Mouse (Mus musculus) kidney, adult 2 months (tissue): Measurements from ENCODE around the gene Smarca2. TPM values are rescaled to one million over a fixed set of nuclear protein-coding genes. Genes with fewer than 3 reads are reported as not detected.
A peak's percentile ranks its signal among the peaks of the same experiment; 100 is the strongest.

Experiments used
- DNase-seq: peaks from one replicate; pipeline ENCODE4 v3.0.0; 2021
- H3K27ac ChIP-seq: fragments of 200-500 bp; 2 replicates; pipeline ENCODE4 v1.5.1; 2012; ENCODE audit warnings: low read depth, low read length, control low read depth, inconsistent platforms; ENCODE audit not compliant: insufficient read depth
- H3K27me3 ChIP-seq: fragments of 200-500 bp; replicated peaks from 2 replicates; pipeline ENCODE4 v1.6.1; 2012; ENCODE audit warnings: mild to moderate bottlenecking, moderate library complexity, low read length, inconsistent platforms; ENCODE audit not compliant: control insufficient read depth, insufficient read depth
- H3K36me3 ChIP-seq: fragments of 200-500 bp; 2 replicates; pipeline ENCODE4 v1.6.1; 2012; ENCODE audit warnings: mild to moderate bottlenecking, moderate library complexity, low read length, inconsistent platforms; ENCODE audit not compliant: control insufficient read depth, insufficient read depth
- H3K4me1 ChIP-seq: fragments of 200-500 bp; 2 replicates; pipeline ENCODE4 v1.6.1; 2011; ENCODE audit warnings: low read length; ENCODE audit not compliant: control insufficient read depth, insufficient read depth
- H3K4me3 ChIP-seq: fragments of 200-500 bp; 2 replicates; pipeline ENCODE4 v1.5.1; 2011; ENCODE audit warnings: mild to moderate bottlenecking, low read depth, low read length, control low read depth; ENCODE audit not compliant: insufficient read depth
- CTCF ChIP-seq: fragments of 200-500 bp; conservative IDR thresholded peaks from 2 replicates; pipeline ENCODE4 v1.5.1; 2011; ENCODE audit warnings: low read depth, mild to moderate bottlenecking, control low read depth, low read length, moderate library complexity, mixed read lengths; ENCODE audit not compliant: insufficient read depth, insufficient read length
- POLR2A ChIP-seq: fragments of 200-500 bp; IDR thresholded peaks from one replicate; pipeline ENCODE4 v1.6.1; 2011; ENCODE audit warnings: low read depth, low read length, control low read depth
- WGBS: fragments of 180-500 bp; shearing (Covaris S2); methylation state at CpG from one replicate; pipeline ENCODE4 v1.1.7; 2018; 5-methylcytosine and 5-hydroxymethylcytosine counted together
- polyA plus RNA-seq: library from polyadenylated mRNA; depleted of rRNA; stranded (reverse); fragments of >200 nt; gene quantifications from 2 replicates; pipeline ENCODE4 v1.2.3, GENCODE M21; 2012

Gene Smarca2
- polyA plus RNA-seq, 1 experiment: 45.6 TPM

- TF ChIP-seq CTCF (no peak), POLR2A (no peak)
- H3K27ac ChIP-seq: no peak overlapping the region
- WGBS: 77% methylated on average over 4 of the region's 4 CpGs
- no peaks in the 10 kb centered on the region for H3K4me1 ChIP-seq
- peaks cover 11% of the 10 kb centered on the region for H3K36me3 ChIP-seq
- no peak for DNase-seq
- H3K27me3 ChIP-seq: no peaks in the 10 kb centered on the region
- H3K4me3 ChIP-seq: no peak overlapping the region
Measured at GRCm38 (mm10) chr19:26690516-26690915, 85.7 kb downstream of the Smarca2 start.

- Histone ChIP-seq H3K27ac (no peak overlapping the region), H3K4me1 (no peaks in the 10 kb centered on the region), H3K27me3 (no peaks in the 10 kb centered on the region), H3K36me3 (peaks cover 17% of the 10 kb centered on the region), H3K4me3 (no peak overlapping the region)
- WGBS: 61% methylated on average over 4 of the region's 4 CpGs
- TF ChIP-seq POLR2A (no peak), CTCF (no peak)
- DNase-seq: no peak
Measured at GRCm38 (mm10) chr19:26697107-26697506, 92.3 kb downstream of the Smarca2 start.

- DNase-seq: no peak
- Histone ChIP-seq H3K27ac (no peak overlapping the region), H3K4me1 (0 out of 2 replicates have a peak, but pooled peaks cover 4% of the 10 kb centered on the region), H3K36me3 (peaks cover 4% of the 10 kb centered on the region; the same call in 1 of the 2 replicates), H3K27me3 (no peaks in the 10 kb centered on the region), H3K4me3 (no peak overlapping the region)
- WGBS: 74% methylated on average over 10 of the region's 10 CpGs
- no peak for TF ChIP-seq POLR2A
- no peak for TF ChIP-seq CTCF
Measured at GRCm38 (mm10) chr19:26704545-26705209, 99.8 kb downstream of the Smarca2 start.

- H3K36me3 ChIP-seq: peaks cover 3% of the 10 kb centered on the region; the same call in 1 of the 2 replicates
- WGBS: 65% methylated on average over 5 of the region's 5 CpGs
Measured at GRCm38 (mm10) chr19:26706910-26707309, 102.1 kb downstream of the Smarca2 start.

GRCm38 (mm10) chr19:26709095-26709494 lies 104.2 kb downstream of the Smarca2 start:
- Histone ChIP-seq H3K27ac (no peak overlapping the region), H3K36me3 (peaks cover under 1% of the 10 kb centered on the region; the same call in 1 of the 2 replicates), H3K27me3 (no peaks in the 10 kb centered on the region), H3K4me1 (0 out of 2 replicates have a peak, but pooled peaks cover 4% of the 10 kb centered on the region), H3K4me3 (no peak overlapping the region)
- 46% methylated on average over 12 of the region's 12 CpGs for WGBS
- no peak for DNase-seq
- no peak for TF ChIP-seq POLR2A
- no peak for TF ChIP-seq CTCF

More at GRCm38 (mm10) chr19:26706910-26707309, 102.1 kb downstream of the Smarca2 start:
- Histone ChIP-seq H3K27ac (no peak overlapping the region), H3K4me3 (no peak overlapping the region), H3K27me3 (no peaks in the 10 kb centered on the region), H3K4me1 (0 out of 2 replicates have a peak, but pooled peaks cover 4% of the 10 kb centered on the region)
- peak; percentile 30 for DNase-seq
- TF ChIP-seq POLR2A (no peak), CTCF (no peak)

GRCm38 (mm10) chr19:26711268-26711667 lies 106.4 kb downstream of the Smarca2 start:
- TF ChIP-seq POLR2A (no peak), CTCF (0 out of 2 replicates have a peak, but pooled peaks have one; percentile 8)
- 60% methylated on average over 2 of the region's 2 CpGs for WGBS
- Histone ChIP-seq H3K4me3 (no peak overlapping the region), H3K27ac (no peak overlapping the region), H3K36me3 (peaks cover 4% of the 10 kb centered on the region), H3K27me3 (no peaks in the 10 kb centered on the region), H3K4me1 (0 out of 2 replicates have a peak, but pooled peaks cover 4% of the 10 kb centered on the region)
- peak; percentile 24 for DNase-seq

- Histone ChIP-seq H3K4me1 (no peaks in the 10 kb centered on the region; the same call in 1 of the 2 replicates), H3K4me3 (no peak overlapping the region), H3K36me3 (peaks cover 7% of the 10 kb centered on the region), H3K27ac (no peak overlapping the region), H3K27me3 (no peaks in the 10 kb centered on the region)
- 72% methylated on average over 9 of the region's 9 CpGs for WGBS
- TF ChIP-seq CTCF: no peak
- no peak for TF ChIP-seq POLR2A
- no peak for DNase-seq
Measured at GRCm38 (mm10) chr19:26716217-26716616, 111.4 kb downstream of the Smarca2 start.
